Mouse (Mus musculus) heart, embryonic 16.5 days (tissue): ENCODE data around the gene Mark1. TPM values are rescaled to one million over a fixed set of nuclear protein-coding genes. Genes with fewer than 3 reads are reported as not detected.

Source experiments
- ATAC-seq: fragments of 200-750 bp; cut with Nextera tagmentation; replicated peaks from 2 replicates; pipeline ENCODE4 v1.8.0; 2017; ENCODE audit warnings: moderate number of reproducible peaks; ENCODE audit not compliant: insufficient read depth, low FRiP score; ENCODE audit errors: extremely low read depth
- H3K27ac ChIP-seq: fragments of 300-500 bp; sonication (generic); 2 replicates; pipeline ENCODE4 v1.5.1; 2014; ENCODE audit warnings: mild to moderate bottlenecking, low read length, control low read depth, moderate library complexity
- H3K27me3 ChIP-seq: fragments of 300-500 bp; sonication (generic); 2 replicates; pipeline ENCODE4 v1.6.1; 2014; ENCODE audit warnings: low read length, mixed read lengths; ENCODE audit not compliant: control insufficient read depth, insufficient read depth
- H3K36me3 ChIP-seq: fragments of 300-500 bp; sonication (generic); 2 replicates; pipeline ENCODE4 v1.6.1; 2014; ENCODE audit not compliant: control insufficient read depth, insufficient read depth
- H3K4me1 ChIP-seq: fragments of 300-500 bp; sonication (generic); 2 replicates; pipeline ENCODE4 v1.6.1; 2014; ENCODE audit warnings: low read length, mixed read lengths; ENCODE audit not compliant: control insufficient read depth, insufficient read depth
- H3K4me2 ChIP-seq: fragments of 300-500 bp; sonication (generic); 2 replicates; pipeline ENCODE4 v1.6.1; 2014; ENCODE audit warnings: low read depth, mild to moderate bottlenecking, control low read depth, low read length
- H3K4me3 ChIP-seq: fragments of 300-500 bp; sonication (generic); 2 replicates; pipeline ENCODE4 v1.5.1; 2014; ENCODE audit warnings: mild to moderate bottlenecking, control low read depth, low read length
- H3K9ac ChIP-seq: fragments of 300-500 bp; sonication (generic); 2 replicates; pipeline ENCODE4 v1.6.1; 2014; ENCODE audit warnings: low read length, control low read depth
- H3K9me3 ChIP-seq: fragments of 300-500 bp; sonication (generic); replicated peaks from 2 replicates; pipeline ENCODE4 v1.6.1; 2016; ENCODE audit warnings: low read length; ENCODE audit not compliant: control insufficient read depth
- WGBS: fragments of 180-500 bp; shearing (Covaris S2); extraction: QIAGEN DNeasy Blood & Tissue Kit; methylation state at CpG from one replicate; pipeline ENCODE4 v1.1.7; 2014; 5-methylcytosine and 5-hydroxymethylcytosine counted together
- polyA plus RNA-seq: library from polyadenylated mRNA; unstranded; fragments of >200 nt; fragmentation: Nextera tagmentation; extraction: Ambion mirVana; gene quantifications from 2 replicates; pipeline ENCODE4 v1.2.1, GENCODE M21; 2015

Gene Mark1
- 1.6 TPM in 2 replicates for polyA plus RNA-seq

DNA sequence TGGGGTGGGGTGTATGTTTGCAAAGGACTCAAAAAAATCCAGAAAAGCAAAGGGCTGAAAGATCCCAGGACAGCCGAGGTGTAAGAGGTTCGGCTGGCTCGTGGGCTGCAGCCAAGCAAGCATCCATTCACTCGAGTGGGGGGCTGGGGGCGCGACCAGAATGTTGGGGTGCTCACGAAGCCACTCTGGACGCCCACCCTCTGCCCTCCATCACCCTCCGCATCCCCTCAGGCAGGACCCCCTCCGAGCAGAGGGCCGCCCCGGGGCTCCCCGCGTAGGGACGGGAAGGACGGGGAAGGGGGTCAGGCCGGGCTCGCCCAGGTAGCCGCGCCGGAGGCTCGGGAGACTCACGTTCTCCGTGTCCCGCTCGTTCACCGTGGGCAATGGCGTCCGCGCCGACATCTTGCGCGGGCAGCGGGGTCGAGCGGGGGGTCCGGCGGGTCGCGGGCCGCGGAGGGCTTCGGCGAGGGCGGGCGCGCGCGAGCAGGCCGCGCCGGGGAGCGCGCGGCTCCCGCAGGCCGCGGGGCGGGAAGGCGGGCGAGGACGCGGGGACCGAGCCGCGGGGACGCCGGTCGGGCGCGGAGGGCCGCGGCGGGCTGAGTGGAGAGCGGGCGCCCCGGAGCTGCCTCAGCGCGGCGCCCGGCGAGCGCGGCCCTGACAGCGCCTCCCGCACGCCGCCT, at the start of gene Mark1:
Mark1 (minus strand) TSS at position 500 of the 680 bp plus-strand sequence.
- peak within 1 kb of the TSS; percentile 31 for H3K27ac ChIP-seq
- peak within 1 kb of the TSS; percentile 85 for H3K4me2 ChIP-seq
- peak within 1 kb of the TSS; percentile 91 for H3K9ac ChIP-seq
- H3K9me3 ChIP-seq: no peaks in the 10 kb centered on the region
- no peaks in the 10 kb centered on the region for H3K27me3 ChIP-seq
- peaks cover 26% of the 10 kb centered on the region for H3K4me1 ChIP-seq
- H3K36me3 ChIP-seq: no peaks in the 10 kb centered on the region
- under 1% methylated on average over 75 of the region's 88 CpGs for WGBS
- peak; percentile 24 for ATAC-seq
- H3K4me3 ChIP-seq: peak within 1 kb of the TSS; percentile 87

GRCm38 (mm10) chr1:185047516-185048247, 48.3 kb upstream of the Mark1 start:
- 29% methylated on average over 12 of the region's 12 CpGs for WGBS
- peak overlapping the region; percentile 2; the same call in 1 of the 2 replicates for H3K4me3 ChIP-seq
- no peaks in the 10 kb centered on the region for H3K36me3 ChIP-seq
- H3K4me1 ChIP-seq: peaks cover 10% of the 10 kb centered on the region
- ATAC-seq: peak; percentile 58
- no peaks in the 10 kb centered on the region for H3K9me3 ChIP-seq
- H3K27me3 ChIP-seq: no peaks in the 10 kb centered on the region
- H3K9ac ChIP-seq: no peak overlapping the region; the same call in 1 of the 2 replicates
- peak overlapping the region; percentile 62 for H3K27ac ChIP-seq
- H3K4me2 ChIP-seq: peak overlapping the region; percentile 18; the same call in 1 of the 2 replicates

- WGBS: 79% methylated on average over 8 of the region's 8 CpGs
- H3K27ac ChIP-seq: no peak overlapping the region
- ATAC-seq: no peak
- H3K4me3 ChIP-seq: no peak overlapping the region
- H3K4me1 ChIP-seq: peaks cover 10% of the 10 kb centered on the region
- H3K9me3 ChIP-seq: no peaks in the 10 kb centered on the region
- no peak overlapping the region for H3K4me2 ChIP-seq
- no peak overlapping the region for H3K9ac ChIP-seq
- H3K36me3 ChIP-seq: no peaks in the 10 kb centered on the region
- no peaks in the 10 kb centered on the region for H3K27me3 ChIP-seq
Observed at GRCm38 (mm10) chr1:185046513-185046912, 47.1 kb upstream of the Mark1 start.

- Histone ChIP-seq H3K36me3 (no peaks in the 10 kb centered on the region), H3K9ac (no peak overlapping the region), H3K4me2 (no peak overlapping the region), H3K4me3 (no peak overlapping the region), H3K27ac (no peak overlapping the region), H3K9me3 (no peaks in the 10 kb centered on the region), H3K27me3 (no peaks in the 10 kb centered on the region), H3K4me1 (no peaks in the 10 kb centered on the region)
- no peak for ATAC-seq
- WGBS: 65% methylated on average over 7 of the region's 7 CpGs
Observed at GRCm38 (mm10) chr1:185038183-185038686, 38.9 kb upstream of the Mark1 start.

DNA sequence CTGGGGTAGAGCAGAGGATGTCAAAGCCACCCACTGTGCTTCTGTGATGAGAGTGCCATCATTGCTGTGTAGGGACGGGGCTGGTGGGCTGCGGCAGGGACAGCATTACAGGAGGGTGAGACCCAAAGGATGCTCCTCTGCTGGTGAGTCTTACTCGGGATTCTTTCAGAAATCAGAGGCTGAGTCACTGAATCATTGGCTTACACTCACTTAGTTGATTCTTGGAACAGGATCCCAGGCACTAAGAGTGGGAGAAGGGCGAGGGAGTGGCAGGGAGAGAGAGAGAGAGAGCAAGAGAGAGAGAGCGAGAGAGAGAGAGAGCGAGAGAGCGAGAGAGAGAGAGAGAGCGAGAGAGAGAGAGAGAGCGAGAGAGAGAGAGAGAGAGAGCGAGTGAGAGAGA, 31.2 kb upstream of the Mark1 start:
- no peak overlapping the region for H3K9ac ChIP-seq
- no peak overlapping the region for H3K4me3 ChIP-seq
- H3K27me3 ChIP-seq: no peaks in the 10 kb centered on the region
- no peak overlapping the region for H3K4me2 ChIP-seq
- H3K4me1 ChIP-seq: no peaks in the 10 kb centered on the region
- no peak overlapping the region for H3K27ac ChIP-seq
- H3K9me3 ChIP-seq: no peaks in the 10 kb centered on the region
- no peaks in the 10 kb centered on the region for H3K36me3 ChIP-seq
- no peak; the same call in 1 of the 2 replicates for ATAC-seq
- WGBS: 84% methylated on average over 10 of the region's 10 CpGs

- Histone ChIP-seq H3K27me3 (no peaks in the 10 kb centered on the region), H3K4me2 (no peak overlapping the region), H3K9me3 (no peaks in the 10 kb centered on the region), H3K36me3 (no peaks in the 10 kb centered on the region), H3K27ac (no peak overlapping the region), H3K4me3 (no peak overlapping the region), H3K4me1 (no peaks in the 10 kb centered on the region), H3K9ac (no peak overlapping the region)
- 69% methylated on average over 13 of the region's 13 CpGs for WGBS
- ATAC-seq: no peak
Observed at GRCm38 (mm10) chr1:185020429-185021168, 21.2 kb upstream of the Mark1 start.

DNA sequence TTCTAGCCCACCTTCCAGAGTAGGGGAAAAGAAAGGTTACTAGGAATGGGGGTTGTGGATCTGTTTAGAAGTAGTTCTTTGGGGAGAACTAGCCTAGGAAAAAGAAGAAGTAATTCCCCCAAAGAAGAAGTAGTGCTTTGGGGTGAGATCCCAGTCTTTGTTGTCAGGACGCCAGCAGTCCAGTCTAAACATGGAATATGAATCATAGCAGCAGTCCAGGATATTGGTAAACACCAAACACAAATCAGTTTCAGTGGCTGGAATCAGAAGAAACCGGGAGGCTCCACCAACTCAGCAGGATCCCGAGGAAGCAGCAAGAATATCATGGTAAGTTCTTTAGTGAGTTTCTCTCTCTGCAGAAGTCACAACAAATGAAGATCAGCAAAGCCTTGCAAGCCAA, 13.2 kb upstream of the Mark1 start:
- H3K27ac ChIP-seq: no peak overlapping the region
- H3K9ac ChIP-seq: no peak overlapping the region
- H3K4me1 ChIP-seq: no peaks in the 10 kb centered on the region
- 81% methylated on average over 3 of the region's 3 CpGs for WGBS
- no peaks in the 10 kb centered on the region for H3K27me3 ChIP-seq
- peaks cover 3% of the 10 kb centered on the region; the same call in 1 of the 2 replicates for H3K9me3 ChIP-seq
- no peak overlapping the region for H3K4me2 ChIP-seq
- no peak for ATAC-seq
- no peaks in the 10 kb centered on the region for H3K36me3 ChIP-seq
- H3K4me3 ChIP-seq: no peak overlapping the region

DNA sequence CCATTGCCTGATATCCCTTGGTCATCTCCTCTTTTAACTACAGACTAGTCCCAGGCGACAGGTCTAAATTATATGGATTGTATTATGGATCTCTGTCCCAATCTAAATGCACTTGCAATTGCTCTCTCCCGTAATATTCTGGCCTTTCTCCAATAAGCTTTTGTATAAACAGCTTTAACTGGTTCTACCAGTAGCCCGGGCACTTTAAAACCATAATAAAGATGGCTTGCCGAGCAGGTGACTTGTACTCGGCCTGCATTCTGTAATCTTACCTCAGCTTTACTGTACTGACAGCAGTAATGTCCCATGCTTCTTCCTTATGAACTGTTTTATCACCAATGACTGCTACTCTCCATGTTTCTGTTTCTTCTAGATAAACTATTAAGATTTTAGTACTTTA, 7.7 kb upstream of the Mark1 start:
- Histone ChIP-seq H3K4me2 (no peak overlapping the region), H3K27me3 (no peaks in the 10 kb centered on the region), H3K4me3 (no peak overlapping the region), H3K9me3 (no peaks in the 10 kb centered on the region), H3K27ac (no peak overlapping the region), H3K36me3 (no peaks in the 10 kb centered on the region), H3K4me1 (no peaks in the 10 kb centered on the region), H3K9ac (no peak overlapping the region)
- ATAC-seq: no peak
- 78% methylated on average over 5 of the region's 5 CpGs for WGBS
